Comparison of ENCODE assay signal across 7 mouse cellular contexts in genomic region chr6:85295384-85296167, GRCm38 (mm10). TPM values are rescaled to one million over a fixed set of nuclear protein-coding genes. Genes with fewer than 3 reads are reported as not detected.
A peak's percentile ranks its signal among the peaks of the same experiment; 100 is the strongest.
DNase-seq lines count a peak whose midpoint lies in the region; ATAC-seq and TF ChIP-seq lines count a peak whose summit lies in the region.

No protein-coding gene starts in this region.

- ATAC-seq in hematopoietic stem cell, adult 5-6 weeks (replicated peaks in 1 of 2; ENCODE audit: insufficient read depth in 1 of 2, low FRiP score in 2 of 2, low TSS enrichment in 1 of 2, low read depth in 1 of 2, poor library complexity in 2 of 2, severe bottlenecking in 2 of 2), result peak; percentile 61 to 69

- no peaks in the 10 kb centered on the region for H3K27me3 ChIP-seq in thymus, adult 2 months (ENCODE audit: control insufficient read depth, insufficient read depth, low read length)
- H3K27me3 ChIP-seq in limb, embryonic 10.5 days (ENCODE audit: low read depth, poor library complexity, severe bottlenecking), result no peaks in the 10 kb centered on the region

- H3K36me3 ChIP-seq in thymus, adult 2 months (ENCODE audit: control insufficient read depth, insufficient read depth, low read length), result no peaks in the 10 kb centered on the region
- H3K36me3 ChIP-seq in limb, embryonic 10.5 days, result no peaks in the 10 kb centered on the region

- peak; percentile 17 for DNase-seq in thymus, adult 2 months
- DNase-seq in thymus, postnatal 0 days (ENCODE audit: low spot score), result no peak
- peak; percentile 5 for DNase-seq in fat pad, adult 2 months (ENCODE audit: extremely low read depth, low read depth, low spot score)
- no peak for DNase-seq in limb, embryonic 10.5 days (ENCODE audit: low spot score)
- DNase-seq in spleen, postnatal 14 days (ENCODE audit: low spot score in 2 of 2), result peak; percentile 74 to 85

- H3K4me1 ChIP-seq in thymus, adult 2 months (replicated peaks; ENCODE audit: control insufficient read depth, insufficient read depth, low read length), result no peaks in the 10 kb centered on the region
- H3K4me1 ChIP-seq in bone marrow, adult 2 months (ENCODE audit: control insufficient read depth, insufficient read depth, low read length), result peaks cover 10% of the 10 kb centered on the region
- H3K4me1 ChIP-seq in limb, embryonic 10.5 days, result peaks cover 22% of the 10 kb centered on the region

- no peaks in the 10 kb centered on the region for H3K9me3 ChIP-seq in limb, embryonic 10.5 days (replicated peaks)

- no peak overlapping the region for H3K27ac ChIP-seq in thymus, adult 2 months (ENCODE audit: control insufficient read depth, insufficient read depth, low read length)
- H3K27ac ChIP-seq in bone marrow, adult 2 months (ENCODE audit: control insufficient read depth, insufficient read depth, low read depth, low read length, poor library complexity), result peak overlapping the region; percentile 52
- peak overlapping the region; percentile 37; the same call in 1 of the 2 replicates for H3K27ac ChIP-seq in limb, embryonic 10.5 days

- no peak for TF ChIP-seq CTCF in thymus, adult 2 months (IDR thresholded peaks at IDR 0.05; ENCODE audit: borderline replicate concordance, control insufficient read depth, extremely low read depth, insufficient read depth, low read length, poor library complexity)
- peak; percentile 16; the same call in 1 of the 2 replicates for TF ChIP-seq CTCF in bone marrow, adult 2 months (IDR thresholded peaks at IDR 0.05; ENCODE audit: control insufficient read depth, insufficient read depth, low read length)

- H3K4me3 ChIP-seq in thymus, adult 2 months (ENCODE audit: control insufficient read depth, insufficient read depth, low read length), result no peak overlapping the region
- H3K4me3 ChIP-seq in bone marrow, adult 2 months (replicated peaks; ENCODE audit: control insufficient read depth, low read depth, low read length), result no peak overlapping the region
- H3K4me3 ChIP-seq in limb, embryonic 10.5 days, result no peak overlapping the region

- TF ChIP-seq POLR2A in thymus, adult 2 months (IDR thresholded peaks at IDR 0.05; ENCODE audit: control insufficient read depth, extremely low read depth, insufficient read depth, low read length, poor library complexity), result no peak
- no peak for TF ChIP-seq POLR2A in bone marrow, adult 2 months (IDR thresholded peaks at IDR 0.05; ENCODE audit: borderline replicate concordance, control insufficient read depth, low read depth, low read length)

- 65% methylated on average over 7 of the region's 7 CpGs for WGBS in thymus, adult 2 months
- 54% methylated on average over 7 of the region's 7 CpGs for WGBS in bone marrow, adult 2 months
- WGBS in limb, embryonic 10.5 days, result 70% methylated on average over 7 of the region's 7 CpGs

RNA-seq across cellular contexts. Expression of gene Sfxn5, which starts 37.6 kb away (rescaled TPM):
- 3.7 and 5.9 TPM in 2 replicates for polyA plus RNA-seq in thymus, adult 2 months (2012; rRNA removed)
- polyA plus RNA-seq in thymus, postnatal 0 days (2015; fragmentation: Nextera tagmentation; extraction: Ambion mirVana), result 4.4 and 5.1 TPM in 2 replicates
- 14.5 and 27.9 TPM in 2 replicates for polyA plus RNA-seq in bone marrow, adult 2 months (2011; ENCODE audit: insufficient read depth, insufficient read length, low replicate concordance, missing spikeins)
- total RNA-seq in hematopoietic stem cell, adult 5-6 weeks (2017), result 1.7 and 3.5 TPM in 2 replicates
- 6.4 and 6.5 TPM in 2 replicates for polyA plus RNA-seq in limb, embryonic 10.5 days (2016; fragmentation: Nextera tagmentation; extraction: Ambion mirVana)

Comparison
In these comparisons a context has a peak if more than half of its experiments do, and no peak if none do; other contexts are left out.
1. DNase-seq: peak in thymus, adult 2 months (single experiment), fat pad, adult 2 months (single experiment) and spleen, postnatal 14 days (2 of 2); none in thymus, postnatal 0 days (single experiment) and limb, embryonic 10.5 days (single experiment).